Mouse (Mus musculus) forelimb bud, embryonic 11.5 days (tissue): ENCODE measurements around the gene Opalin.

Experiments
- DNase-seq: peaks from one replicate; pipeline ENCODE4 v3.0.0-alpha.2; 2012; ENCODE audit warnings: low read depth, low spot score

Opalin gene

DNA sequence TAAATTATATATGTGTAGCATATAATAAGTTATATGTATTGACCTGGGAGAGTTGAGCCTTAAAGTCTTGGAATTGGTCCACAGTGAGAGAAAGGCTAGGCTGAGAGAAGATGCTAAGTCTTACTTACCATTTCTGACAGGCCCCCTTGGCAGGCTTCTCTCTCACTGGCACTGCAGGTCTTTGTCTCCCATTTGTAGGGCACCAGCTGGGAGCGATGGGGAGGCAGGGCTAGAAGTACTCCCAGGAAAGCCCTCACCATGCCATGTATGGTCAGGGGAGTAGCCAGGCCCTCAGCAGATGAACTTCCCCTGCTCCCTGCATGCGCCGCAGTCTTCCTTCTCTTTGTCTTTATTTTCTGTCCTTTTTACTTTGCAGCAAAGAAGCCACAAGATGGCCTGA is at the start of gene Opalin:
Gene Opalin (minus strand): TSS at position 208 of the 400 bp plus-strand sequence.
- no peak for DNase-seq

DNA sequence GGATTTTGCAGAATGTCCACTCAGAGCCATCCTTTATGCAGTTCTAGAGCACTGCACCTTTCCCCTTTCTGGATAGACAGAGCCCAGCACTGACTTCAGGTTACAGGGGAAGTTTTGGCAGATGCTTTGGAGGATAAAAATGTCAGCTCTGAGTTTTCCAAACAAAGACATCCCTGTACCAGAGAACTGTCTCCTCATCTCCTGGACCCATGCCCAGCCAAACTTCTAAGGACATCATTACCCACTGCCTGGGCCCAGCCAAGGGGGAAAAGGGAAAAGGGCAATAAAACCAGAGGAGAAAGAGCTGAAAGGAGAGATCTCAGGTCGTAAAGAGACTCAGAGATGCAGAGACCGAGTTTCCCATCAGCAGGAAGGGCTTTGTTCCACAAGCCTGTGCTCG is 46.1 kb upstream of the Opalin start:
- DNase-seq = no peak

DNA sequence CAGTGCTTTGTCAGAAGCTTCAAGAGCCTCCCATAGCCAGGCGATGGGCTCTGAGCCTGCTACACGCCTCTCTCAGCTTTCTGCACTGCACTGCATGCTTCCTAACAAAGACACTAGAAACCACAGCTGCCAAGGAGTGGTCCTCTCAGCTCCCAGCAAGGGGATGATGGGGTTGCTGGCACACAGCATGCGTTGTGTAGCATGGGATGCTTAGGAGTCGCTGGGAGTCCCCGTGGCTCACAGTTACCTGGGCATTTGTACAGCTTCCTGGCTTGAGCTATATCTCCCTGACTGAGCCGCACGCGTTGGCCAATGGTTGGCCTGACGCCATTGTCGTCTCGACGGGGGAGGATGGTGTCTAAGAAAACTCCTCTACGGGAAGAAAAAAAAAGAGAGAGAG is 43.0 kb upstream of the Opalin start:
- DNase-seq = no peak

DNA sequence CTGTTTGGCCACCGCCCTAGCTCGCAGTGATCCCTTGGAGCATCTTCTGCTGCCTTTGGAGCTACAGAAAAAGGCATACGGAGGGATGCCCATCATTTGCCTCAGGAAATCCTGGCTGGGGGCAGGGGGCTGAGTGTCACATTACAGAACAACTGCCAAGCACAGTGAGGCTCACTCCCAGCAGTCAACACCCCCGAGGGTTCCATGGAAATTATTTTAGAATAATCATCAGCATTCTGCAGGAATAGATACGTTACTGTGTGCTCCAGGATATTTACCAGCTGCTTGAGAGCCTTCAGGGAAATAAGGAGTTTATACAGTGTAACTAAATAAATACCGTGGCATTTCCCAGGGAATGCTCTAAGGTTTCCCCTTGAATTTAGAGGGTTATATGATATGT is 41.4 kb upstream of the Opalin start:
- DNase-seq = no peak

DNA sequence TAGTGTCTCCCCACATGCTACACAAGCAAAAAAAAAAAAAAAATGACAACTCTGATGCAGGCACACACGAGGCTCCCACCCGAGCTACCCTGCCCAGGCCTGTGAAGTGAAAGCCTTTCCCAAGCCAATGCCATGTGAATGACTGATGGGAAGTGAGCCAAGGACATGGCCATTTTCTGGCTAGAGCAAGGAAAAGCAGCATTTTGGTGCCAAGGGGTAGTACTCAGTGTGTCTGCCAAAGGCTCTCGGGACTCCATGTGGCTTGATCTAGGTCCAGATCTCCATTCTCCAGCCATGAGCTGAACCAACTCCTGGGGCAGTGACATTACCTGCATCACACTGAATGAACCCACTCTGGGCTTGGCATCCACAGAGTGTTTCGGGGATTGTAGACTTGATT is 40.4 kb upstream of the Opalin start:
- no peak for DNase-seq

DNA sequence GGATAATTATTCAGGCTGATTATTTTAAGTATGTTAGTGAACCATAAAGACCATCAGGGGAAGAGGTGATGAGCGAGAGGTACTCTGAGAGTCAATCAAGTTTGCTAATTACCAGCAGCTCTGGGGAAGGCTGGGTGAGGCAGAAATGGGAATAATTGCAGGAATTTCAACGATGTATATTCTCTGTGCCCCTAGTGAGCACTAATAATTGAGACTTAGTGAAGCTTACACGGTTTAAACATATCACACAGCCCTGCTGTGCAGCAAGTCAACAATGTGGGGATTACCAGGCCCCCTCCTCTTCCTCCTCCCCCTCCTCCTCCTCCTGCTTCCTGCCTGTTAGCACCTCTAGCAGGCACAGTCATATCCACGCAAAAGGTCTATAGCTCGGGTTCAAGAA is 37.7 kb upstream of the Opalin start:
- DNase-seq = no peak

DNA sequence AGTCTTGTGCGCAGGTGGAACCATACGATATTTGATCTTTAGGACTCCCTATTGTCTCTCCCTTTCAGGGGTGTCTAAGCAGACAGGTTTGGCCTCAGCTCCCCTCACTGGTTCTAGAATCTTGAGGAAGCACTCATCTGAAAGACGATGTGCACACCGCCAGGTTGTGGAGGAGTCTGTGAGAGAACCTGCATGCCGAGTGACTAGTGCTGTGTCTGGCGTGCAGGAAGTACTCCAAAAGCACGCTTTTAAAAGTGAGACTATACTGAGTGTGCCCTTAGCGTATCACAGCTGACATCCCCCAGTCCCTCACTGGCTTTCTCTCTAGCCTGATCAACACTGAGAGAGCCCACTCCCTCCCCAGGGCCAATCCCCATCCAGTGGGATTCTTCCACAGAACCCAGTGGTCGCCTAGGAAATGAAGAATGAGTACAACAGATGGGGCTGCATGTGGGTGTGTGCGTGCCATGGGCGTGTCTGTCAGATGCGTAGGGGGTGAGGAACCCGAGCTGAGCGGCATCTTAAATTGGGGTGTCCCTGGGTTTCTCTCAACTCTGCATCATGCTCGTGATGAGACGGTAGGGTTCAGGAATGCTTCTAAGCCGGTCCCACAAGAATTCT is 37.1 kb upstream of the Opalin start:
- DNase-seq = no peak

DNA sequence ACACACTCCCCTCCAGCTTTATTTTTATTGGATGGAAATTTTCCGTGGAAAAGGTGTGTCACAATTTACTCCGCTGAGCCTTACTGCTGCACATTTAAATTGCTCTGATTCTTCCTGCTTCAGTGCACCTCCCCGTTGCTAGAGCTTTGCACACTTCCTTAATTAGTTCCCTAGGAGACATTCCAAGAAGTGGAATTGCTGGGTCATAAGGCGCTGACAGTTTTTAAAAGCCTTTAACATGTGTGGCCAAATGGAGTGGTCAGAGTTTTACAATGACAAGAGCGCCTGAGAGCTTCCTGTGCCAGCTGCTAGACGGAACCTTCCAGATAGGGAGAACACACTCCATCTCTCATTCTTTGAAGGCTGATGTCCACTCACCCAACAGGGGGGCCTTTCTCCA is 35.7 kb upstream of the Opalin start:
- peak; percentile 23 for DNase-seq

DNA sequence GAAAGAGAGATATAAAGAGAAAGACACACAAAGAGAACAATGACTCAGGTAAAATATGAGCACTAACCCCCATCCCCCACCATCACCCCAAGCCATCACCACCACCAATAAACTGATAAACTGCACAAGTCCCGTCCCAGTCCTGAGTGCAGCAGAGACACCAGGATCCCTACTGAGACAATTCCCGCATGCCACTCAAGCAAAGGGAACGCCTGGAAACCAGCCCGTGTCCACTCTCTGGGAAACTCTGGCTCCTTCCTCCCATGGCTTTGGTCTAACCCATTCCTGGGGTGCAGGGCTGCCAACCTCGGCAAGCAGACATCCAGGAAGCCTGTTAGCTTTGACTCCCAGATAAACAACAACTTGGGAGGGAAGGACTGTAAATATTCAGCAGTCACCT is 33.1 kb upstream of the Opalin start:
- no peak for DNase-seq

DNA sequence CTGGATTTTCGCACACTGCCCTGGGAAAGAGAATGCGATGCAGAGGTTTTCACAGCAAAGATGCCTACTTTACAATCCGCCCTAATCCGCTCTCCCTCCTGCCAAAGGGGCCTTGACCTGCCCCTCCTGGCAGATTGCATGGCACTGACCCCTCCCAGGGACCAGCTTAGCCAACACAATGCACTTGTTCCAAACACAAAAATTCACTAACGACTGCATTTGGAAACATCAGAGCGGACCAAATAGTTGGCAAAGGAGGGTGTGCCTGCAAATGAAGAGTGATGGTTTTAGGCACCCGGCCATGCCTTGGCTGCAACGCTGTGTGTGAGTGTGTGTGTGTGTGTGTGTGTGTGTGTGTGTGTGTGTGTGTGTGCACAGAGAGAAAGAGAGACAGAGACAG is 32.6 kb upstream of the Opalin start:
- no peak for DNase-seq

DNA sequence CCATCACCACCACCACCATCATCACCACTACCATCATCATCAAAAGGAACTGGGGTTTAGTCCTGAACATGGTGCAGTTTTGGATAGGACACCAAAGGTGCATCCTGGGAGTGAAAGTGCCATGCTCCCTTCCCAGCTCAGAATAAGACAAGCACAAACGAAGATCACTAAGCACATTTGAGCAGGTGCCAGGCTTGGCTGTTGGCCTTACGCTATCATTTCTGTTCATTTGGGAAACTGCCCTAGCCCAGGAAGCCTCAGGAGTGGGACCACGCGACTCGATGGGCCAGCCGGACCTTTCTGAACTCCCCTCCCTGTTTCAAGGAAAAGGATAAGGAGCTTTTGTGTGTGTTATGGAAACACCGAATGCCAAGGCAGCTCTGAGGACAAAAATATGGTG is 31.8 kb upstream of the Opalin start:
- DNase-seq = no peak

DNA sequence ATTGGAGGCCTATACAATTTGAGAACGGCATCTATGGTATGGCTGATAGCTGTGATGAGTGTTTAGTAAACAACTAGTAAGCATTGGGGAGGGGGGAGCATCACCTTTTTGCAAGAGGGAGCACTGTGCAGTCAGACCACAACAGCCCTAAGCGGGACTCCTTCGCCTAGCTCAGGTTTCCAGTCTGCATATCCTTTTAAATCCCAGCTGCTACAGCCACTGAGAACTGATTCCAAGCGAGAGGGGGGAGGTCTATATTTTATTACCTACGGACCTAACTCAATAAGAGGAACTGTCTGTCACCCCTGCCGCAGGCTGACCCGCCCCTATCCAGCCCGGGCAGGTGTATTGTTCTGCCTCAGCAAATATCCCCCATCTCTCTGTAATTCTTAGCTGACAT is 30.6 kb upstream of the Opalin start:
- no peak for DNase-seq

DNA sequence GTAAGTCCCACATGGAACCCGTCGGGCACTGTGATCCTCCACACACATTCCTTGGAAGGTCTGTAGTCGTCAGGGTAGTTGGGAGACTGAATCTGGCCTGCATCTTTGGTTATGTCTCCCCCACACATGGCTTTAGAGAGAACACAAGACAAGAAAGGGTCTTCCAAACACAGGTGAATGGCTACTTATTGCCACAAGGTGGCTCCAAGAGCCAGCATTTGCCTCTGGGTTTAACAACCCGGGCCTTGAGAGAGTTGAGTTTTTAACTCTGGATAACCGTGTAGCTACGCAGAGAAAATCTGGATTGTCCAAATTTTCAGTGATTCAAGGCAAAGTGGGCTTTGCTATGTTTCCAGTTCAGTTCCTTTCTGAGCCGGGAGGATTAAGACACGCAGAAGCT is 28.0 kb upstream of the Opalin start:
- peak; percentile 62 for DNase-seq

DNA sequence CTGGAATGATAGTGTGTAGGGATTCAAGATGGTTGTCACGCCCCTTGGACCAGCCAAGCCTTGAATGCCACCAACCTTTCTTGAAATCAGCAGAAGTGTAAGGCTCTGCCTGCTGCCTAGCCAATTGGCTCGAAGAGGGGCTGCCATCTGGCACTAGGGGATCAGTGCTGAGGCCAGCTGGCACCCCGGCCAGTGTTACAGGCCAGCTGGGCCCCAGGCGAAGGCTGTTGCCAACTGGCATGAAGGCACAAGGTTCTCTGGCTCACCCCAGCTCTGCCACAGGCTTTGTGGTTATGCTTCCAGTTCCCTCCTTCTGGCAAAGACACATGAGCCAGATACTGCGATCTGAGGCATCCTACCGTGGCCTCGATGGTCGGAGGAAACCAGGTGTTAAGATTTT is 24.5 kb upstream of the Opalin start:
- DNase-seq = no peak

DNA sequence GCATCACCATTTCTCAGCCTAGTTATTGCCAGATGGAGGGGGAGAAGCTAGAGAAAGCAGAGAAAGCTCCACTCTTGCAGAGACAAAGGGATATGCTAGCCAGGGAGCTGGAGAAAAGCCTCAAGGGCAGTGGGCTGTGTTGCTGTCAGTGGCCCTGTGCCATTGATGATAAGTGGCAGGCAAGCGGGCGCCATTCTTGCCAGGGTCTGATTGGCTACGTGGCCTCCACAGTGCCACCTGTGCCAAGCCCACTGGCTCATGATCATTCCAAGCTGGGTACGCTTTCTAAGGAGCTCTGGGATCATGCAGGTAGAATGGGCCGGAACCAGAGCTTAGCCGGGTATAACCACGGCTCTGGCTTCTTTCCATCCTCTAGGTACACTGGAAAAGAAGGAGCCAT is 23.9 kb upstream of the Opalin start:
- no peak for DNase-seq

DNA sequence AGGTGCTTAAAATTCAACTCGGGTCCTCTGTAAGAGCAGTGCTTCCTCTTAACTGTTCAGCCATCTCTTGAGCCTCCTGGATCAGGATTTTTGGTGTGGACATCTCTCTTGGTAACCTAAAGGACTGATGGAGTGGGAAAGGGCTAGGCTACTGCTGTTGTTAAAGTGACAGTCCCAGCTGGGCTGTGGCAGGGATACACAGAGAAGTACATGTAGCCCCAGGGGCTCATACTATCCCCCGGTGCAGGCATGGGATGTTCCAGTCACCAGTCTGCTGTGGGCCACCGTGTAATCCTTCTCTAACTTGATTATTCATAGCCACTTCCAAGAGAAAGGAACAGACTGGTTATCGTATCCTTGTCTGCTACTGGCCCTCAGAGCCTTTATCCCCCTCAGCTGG is 20.1 kb upstream of the Opalin start:
- no peak for DNase-seq

DNA sequence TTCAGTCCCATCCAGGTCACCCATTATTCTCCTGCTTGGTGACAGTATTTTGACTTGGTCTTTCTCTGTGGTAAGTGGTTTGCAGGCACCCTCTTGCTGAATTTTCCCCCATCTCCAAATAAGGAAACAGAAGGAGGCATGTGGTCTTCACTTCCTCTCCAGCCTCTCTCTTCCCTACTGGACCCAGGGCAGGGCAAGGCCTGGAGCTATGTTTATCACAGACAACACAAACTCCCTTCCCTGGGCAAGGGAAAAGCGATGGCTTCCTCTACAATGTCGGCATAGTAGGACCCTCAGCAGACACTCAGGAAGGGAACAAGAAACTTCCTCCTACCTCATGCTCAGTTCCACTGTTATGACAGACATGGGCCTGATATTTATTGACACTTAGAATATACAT is 15.0 kb upstream of the Opalin start:
- no peak for DNase-seq

DNA sequence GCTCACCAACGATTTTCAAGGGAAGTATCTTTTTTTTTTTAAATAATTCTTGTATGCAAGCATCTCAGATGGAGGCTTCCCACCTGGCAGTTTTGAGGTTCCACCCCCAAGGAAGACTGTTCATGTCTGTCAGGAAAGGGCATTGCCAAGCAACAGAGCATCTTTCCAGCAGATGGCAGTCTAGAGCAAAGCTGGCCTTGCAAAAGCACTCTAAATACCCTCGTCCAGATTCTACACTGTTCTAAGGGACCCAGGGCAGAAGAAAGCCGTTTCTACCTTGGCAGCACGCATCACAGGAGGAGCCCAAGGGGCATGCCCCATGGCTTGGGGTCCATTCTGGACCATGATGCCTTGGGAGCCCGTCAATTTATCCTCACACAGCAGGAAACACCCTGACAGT is 12.9 kb upstream of the Opalin start:
- peak; percentile 74 for DNase-seq

DNA sequence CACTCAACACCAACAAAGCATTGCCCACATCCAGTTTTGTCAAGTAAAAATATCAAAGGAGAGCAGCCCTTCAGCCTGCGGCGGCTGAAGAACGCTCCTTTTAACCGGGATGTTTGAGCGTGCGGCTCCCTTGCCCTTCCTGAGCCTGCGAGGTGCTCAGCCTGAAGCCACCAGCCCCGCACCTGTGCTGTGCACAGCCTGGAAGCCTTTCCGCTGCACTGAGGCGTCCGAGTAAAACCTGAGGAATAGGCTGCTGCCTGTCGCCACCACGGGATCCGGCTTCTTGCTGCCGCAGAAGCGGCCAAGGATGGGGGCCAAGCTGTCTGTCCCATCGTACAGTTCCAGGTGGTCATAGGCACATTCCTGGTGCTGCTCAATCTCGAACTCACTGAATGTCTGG is 11.6 kb upstream of the Opalin start:
- no peak for DNase-seq

DNA sequence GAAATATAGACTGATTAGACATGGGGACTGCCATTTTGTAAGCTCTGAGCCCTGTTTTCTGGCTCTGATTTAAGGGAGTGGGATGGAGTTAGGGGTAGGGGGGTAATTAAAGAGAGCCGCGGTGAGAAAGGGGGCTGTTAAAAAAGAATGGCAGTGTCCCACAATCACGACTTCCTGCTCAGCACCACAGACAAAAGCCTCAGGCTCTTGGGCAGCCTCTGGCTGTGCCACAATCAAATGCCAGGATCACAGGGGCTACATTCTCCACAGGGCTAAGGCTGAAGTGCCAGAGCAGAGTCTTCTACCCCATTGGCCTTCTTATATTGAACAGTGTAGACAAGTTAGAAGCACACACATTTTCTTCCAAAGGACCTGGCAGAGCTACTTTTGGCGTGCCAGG is 11.0 kb upstream of the Opalin start:
- DNase-seq = no peak

DNA sequence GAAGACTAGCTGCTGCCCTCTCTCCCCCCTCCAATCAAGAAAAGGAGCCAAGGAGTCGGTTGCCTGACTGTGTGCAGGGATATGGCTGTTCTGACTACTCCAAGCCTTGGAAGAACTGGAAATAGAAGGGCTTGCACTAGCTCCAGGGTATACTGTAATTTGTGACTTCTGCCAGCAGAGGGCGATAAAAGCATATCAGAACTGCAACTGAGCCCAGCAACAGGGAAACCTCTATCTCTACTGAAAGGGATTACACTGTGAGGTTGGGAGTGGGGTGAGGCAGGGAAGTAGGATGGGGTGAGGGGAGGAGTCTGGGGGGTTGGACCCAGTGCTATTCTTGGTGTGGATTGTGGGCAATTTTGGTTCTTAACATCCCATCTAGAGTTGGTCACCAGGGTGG is 9.8 kb upstream of the Opalin start:
- peak; percentile 76 for DNase-seq

DNA sequence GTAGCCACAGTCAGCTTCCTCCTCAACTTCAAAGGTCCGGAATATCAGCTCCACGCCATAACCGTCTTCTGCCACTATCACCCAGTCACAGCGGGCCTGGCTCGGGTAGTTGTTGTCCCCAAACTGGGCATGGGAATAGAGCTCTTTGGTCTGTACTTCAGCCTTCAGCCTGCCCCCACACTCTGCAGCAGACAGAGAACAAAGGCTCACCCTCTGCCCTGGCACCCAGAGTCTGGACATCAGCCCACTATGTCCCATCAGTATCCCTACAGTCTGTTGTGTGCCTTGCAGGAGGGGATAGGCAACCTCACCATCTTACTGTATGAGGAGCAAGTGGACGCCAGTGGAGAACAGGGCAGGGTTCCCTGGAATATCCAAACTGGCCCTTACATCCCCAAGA is 9.4 kb upstream of the Opalin start:
- DNase-seq = no peak

DNA sequence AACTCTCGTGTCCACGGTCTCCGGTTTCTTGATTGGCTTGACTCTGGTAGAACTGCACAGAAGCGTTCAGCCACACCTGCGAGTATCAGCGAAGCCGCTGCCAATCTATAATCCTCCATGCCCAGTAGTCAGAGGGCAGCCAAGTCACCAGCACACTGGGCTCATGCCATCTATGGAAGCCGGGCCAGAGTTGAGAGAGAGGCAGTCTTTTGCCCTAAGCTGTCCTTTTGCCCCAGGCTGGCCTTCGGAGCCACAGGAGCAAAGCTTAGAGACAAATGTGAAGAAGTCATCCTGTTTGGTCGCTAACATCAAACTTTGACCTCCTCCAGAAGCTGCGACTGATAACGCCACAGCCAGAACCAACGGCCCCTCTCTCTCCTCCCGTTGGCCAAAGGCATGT is 6.7 kb upstream of the Opalin start:
- DNase-seq = no peak

DNA sequence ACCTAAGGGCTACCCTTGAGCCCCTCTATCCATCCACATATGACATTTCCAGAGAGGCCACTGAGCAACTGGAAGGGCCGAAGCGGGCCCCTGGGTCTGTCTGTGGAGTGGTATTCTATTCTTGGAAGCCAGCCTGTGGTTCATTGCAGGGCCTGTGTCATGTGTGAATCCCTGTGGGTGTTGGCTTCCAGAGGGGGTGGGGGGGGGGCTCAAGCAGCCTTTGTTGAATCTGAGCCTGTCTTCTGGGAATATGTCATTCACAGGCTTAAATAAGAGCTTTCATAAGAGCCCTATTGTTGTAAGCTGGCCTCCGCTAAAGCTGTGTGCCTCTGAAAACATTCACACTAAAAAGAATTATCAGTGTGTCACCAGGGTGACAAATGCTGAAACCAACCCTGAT is 4.7 kb upstream of the Opalin start:
- no peak for DNase-seq
